Mouse (Mus musculus): Measurements from ENCODE around the gene Gm9008. TPM values are rescaled to one million over a fixed set of nuclear protein-coding genes. Genes with fewer than 3 reads are reported as not detected.
"Not testable (repeated sequence)": the region's sequence is repeated elsewhere in the genome, so short reads cannot be mapped to it uniquely, and the experiment has no call there.

Gm9008 gene
- total RNA-seq (2021): 1 to 10 TPM in 1 of 2 experiments, under 1 TPM in 1; 0.91 to 1.3 TPM
- long read RNA-seq, experiment 1: 0 reads
- long read RNA-seq, experiment 2: 0 reads

- intact Hi-C loops (cut with DNase I): not testable (repeated sequence)
These were observed at the start of gene Gm9008 for GRCm38 (mm10) chr6:76497054-76497835. TSS of gene Gm9008 (minus strand) at chr6:76497784.

GRCm38 (mm10) chr6:76521975-76522641 lies 24.5 kb upstream of the Gm9008 start:
- intact Hi-C loops (cut with DNase I): no loop called here

More at GRCm38 (mm10) chr6:76497054-76497835, at the start of gene Gm9008:
- not testable (repeated sequence) for DNase-seq

GRCm38 (mm10) chr6:76510200-76510599 lies 12.6 kb upstream of the Gm9008 start:
- no peak for DNase-seq
- intact Hi-C loops (cut with DNase I): no loop called here

More at GRCm38 (mm10) chr6:76521975-76522641, 24.5 kb upstream of the Gm9008 start:
- DNase-seq: no peak

DNA sequence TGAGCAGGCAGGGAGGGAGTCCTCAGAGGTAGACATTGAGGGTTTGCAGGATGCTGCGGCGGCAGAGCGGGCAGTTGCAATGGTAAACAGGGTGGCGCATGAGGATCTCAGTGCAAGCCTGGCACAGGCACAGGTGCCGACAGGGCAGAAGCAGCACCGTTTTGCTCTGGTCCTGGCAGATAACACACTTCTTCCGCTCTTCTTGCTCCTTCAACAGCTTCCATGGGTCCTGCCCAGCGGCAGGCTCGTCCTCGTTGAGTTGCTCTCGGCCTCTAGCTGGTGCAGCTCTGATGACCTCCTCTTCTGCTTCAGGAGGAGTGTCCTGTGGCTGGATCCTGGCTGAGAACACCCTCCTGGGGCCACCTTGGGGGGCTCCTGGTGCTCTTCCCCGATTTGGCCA lies 1.2 kb downstream of the Gm9008 start:
- DNase-seq; intact Hi-C loops (cut with DNase I): not testable (repeated sequence)

- DNase-seq: no peak
- intact Hi-C loops (cut with DNase I): no loop called here
These were observed 29.4 kb downstream of the Gm9008 start for GRCm38 (mm10) chr6:76468194-76468593.

Data from gastrocnemius, postnatal 36 days (tissue).